Mouse (Mus musculus) G1E (cell line): ENCODE results near the gene Dpp9. TPM values are rescaled to one million over a fixed set of nuclear protein-coding genes. Genes with fewer than 3 reads are reported as not detected.
"Not testable (repeated sequence)": the region's sequence is repeated elsewhere in the genome, so short reads cannot be mapped to it uniquely, and the experiment has no call there.

Experiments used
- ATAC-seq: 2 replicates; pipeline ENCODE4 v1.8.0; 2016; ENCODE audit warnings: mild to moderate bottlenecking; ENCODE audit not compliant: insufficient number of reproducible peaks, poor library complexity, low FRiP score, severe bottlenecking; ENCODE audit errors: extremely low read depth
- DNase-seq: peaks from one replicate; pipeline ENCODE4 v3.0.0; 2012; ENCODE audit warnings: low spot score
- H3K27me3 ChIP-seq: 2 replicates; pipeline ENCODE4 v1.6.1; 2012; ENCODE audit warnings: mild to moderate bottlenecking, low read length, inconsistent platforms; ENCODE audit not compliant: insufficient read depth
- H3K36me3 ChIP-seq: replicated peaks from 2 replicates; pipeline ENCODE3; 2012; ENCODE audit warnings: mild to moderate bottlenecking, inconsistent platforms
- H3K4me1 ChIP-seq: 2 replicates; pipeline ENCODE4 v1.6.1; 2012; ENCODE audit warnings: low read depth, low read length, inconsistent platforms, mixed read lengths; ENCODE audit not compliant: insufficient read depth
- H3K4me3 ChIP-seq: 2 replicates; pipeline ENCODE4 v1.5.1; 2012; ENCODE audit warnings: low read depth, mild to moderate bottlenecking, inconsistent platforms, low read length, moderate library complexity, mixed read lengths
- H3K9me3 ChIP-seq: replicated peaks from 2 replicates; pipeline ENCODE4 v1.6.1; 2012; ENCODE audit warnings: inconsistent platforms
- CTCF ChIP-seq: IDR thresholded peaks from 2 replicates; pipeline ENCODE4 v1.5.1; 2012; ENCODE audit warnings: low read depth, low read length, inconsistent platforms, mixed read lengths
- GATA1 ChIP-seq: IDR thresholded peaks from 2 replicates; pipeline ENCODE4 v1.6.1; 2012; ENCODE audit warnings: borderline replicate concordance, low read length, inconsistent platforms, mixed read lengths
- GATA2 ChIP-seq: IDR thresholded peaks from 2 replicates; pipeline ENCODE4 v1.6.1; 2012; ENCODE audit warnings: low read depth, low read length, inconsistent platforms, borderline replicate concordance
- POLR2AphosphoS5 ChIP-seq: IDR thresholded peaks from 2 replicates; pipeline ENCODE4 v1.6.1; 2012; ENCODE audit warnings: low read depth, low read length, inconsistent platforms; ENCODE audit not compliant: insufficient replicate concordance
- TAL1 ChIP-seq: conservative IDR thresholded peaks from 2 replicates; pipeline ENCODE4 v1.6.1; 2012; ENCODE audit warnings: low read depth, low read length, inconsistent platforms, mixed read lengths
- polyA plus RNA-seq: library from polyadenylated mRNA; stranded (reverse); fragments of >175 nt; gene quantifications from 2 replicates; pipeline ENCODE4 v1.2.3, GENCODE M21; 2012
- total RNA-seq, 2 experiments: library from RNA; stranded (forward) in 1 of 2; stranded (reverse) in 1 of 2; fragments of 200-1000 nt in 1 of 2; fragments of >200 nt in 1 of 2; fragmentation: Nextera tagmentation in 1 of 2; gene quantifications; 2 replicates each; pipeline ENCODE4 v1.2.3; 2014 to 2017

Gene Dpp9
- total and polyA plus RNA-seq, 3 experiments, result 14.4 to 62.4 (median 22.4) TPM

DNA sequence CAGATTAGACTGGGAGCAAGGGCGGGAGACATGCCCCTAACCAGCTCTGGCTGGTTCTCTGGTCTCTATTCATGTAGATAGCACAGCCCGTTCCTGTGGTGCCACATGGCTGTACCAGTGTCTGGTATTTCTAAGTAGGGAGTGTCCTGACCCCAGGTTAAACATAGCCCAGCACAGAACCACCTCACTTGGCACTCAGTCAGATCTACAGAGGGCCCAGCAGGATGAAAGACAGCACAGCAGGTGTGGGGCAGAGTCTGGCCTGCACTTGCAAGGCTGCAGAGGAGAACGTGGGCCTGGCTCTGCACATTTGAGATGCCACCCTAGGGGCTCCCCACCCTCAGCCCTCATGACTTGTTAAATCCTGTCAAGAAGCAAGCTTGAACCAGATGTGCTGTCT is 42.5 kb upstream of the Dpp9 start:
- no peaks in the 10 kb centered on the region for H3K9me3 ChIP-seq
- no peak for DNase-seq
- H3K36me3 ChIP-seq, result peaks cover 80% of the 10 kb centered on the region
- TF ChIP-seq CTCF (no peak), POLR2AphosphoS5 (no peak)
- no peaks in the 10 kb centered on the region for H3K27me3 ChIP-seq
- peaks cover 78% of the 10 kb centered on the region for H3K4me1 ChIP-seq
- H3K4me3 ChIP-seq, result peak overlapping the region; percentile 5; the same call in 1 of the 2 replicates
- no peak for ATAC-seq

DNA sequence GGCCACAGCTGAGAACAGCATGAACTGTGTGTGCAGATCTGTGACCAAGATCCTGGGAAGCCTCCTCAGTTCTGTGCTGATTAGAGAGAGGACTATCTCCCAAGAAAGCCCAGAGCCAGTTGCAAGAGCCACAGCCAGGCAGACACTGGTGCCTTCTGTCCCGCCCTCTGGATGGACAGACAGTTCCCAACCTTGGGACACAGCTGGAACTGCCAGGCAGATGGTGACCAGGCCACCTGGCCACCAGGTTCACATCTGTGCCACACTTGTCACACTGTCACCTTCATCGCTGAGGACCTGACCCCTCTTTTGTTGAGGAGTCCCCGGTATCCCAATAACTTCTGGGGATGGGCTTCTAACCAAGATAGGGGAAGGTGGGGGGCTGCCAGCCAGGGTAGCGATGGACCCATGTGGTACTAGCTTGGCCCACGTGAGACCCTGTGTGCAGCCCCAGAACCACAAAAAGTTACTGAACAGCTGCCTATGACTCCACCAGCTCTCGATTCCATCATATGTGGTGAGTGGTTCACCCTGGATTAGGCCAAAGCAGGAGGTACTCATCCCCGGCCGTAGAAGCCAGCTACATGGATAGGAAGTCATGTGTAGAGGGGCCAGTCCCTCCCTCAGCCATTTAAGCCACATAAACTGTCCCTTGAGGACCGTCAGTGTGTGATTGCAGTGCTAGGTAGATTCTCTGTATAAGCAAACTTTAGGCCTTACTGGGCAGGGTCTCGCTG is 40.8 kb upstream of the Dpp9 start:
- no peak for ATAC-seq
- Histone ChIP-seq H3K36me3 (peaks cover 65% of the 10 kb centered on the region), H3K27me3 (peaks cover 3% of the 10 kb centered on the region; the same call in 1 of the 2 replicates), H3K9me3 (no peaks in the 10 kb centered on the region), H3K4me1 (peaks cover 75% of the 10 kb centered on the region), H3K4me3 (peak overlapping the region; percentile 82; the same call in 1 of the 2 replicates)
- no peak for DNase-seq
- TF ChIP-seq CTCF (no peak), GATA2 (no peak), TAL1 (no peak), POLR2AphosphoS5 (no peak), GATA1 (no peak)

DNA sequence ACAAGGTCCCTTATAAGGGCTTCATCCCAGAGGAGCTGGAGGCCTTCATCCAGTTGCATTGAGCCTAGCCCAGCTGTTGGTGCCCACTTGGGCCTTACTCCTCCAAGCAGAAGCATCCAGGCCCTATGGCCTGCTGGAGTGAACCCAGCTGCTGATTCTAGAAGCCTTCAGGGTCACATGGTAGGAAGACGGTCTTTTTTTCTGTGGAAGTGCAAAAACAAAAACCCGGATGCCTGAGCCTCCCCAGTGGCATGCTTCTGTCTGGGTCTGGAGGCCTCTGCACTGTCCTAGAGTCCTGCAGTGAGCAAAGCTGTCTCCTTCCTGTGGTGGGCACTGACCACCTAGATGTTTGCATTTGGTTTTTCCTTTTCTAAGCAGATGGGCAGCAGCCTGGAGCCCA is 40.1 kb upstream of the Dpp9 start:
- peaks cover 60% of the 10 kb centered on the region for H3K36me3 ChIP-seq
- not testable (repeated sequence) for H3K9me3 ChIP-seq, DNase-seq, H3K27me3 ChIP-seq, ATAC-seq
- peak overlapping the region; percentile 82; the same call in 1 of the 2 replicates for H3K4me3 ChIP-seq
- peaks cover 70% of the 10 kb centered on the region for H3K4me1 ChIP-seq

DNA sequence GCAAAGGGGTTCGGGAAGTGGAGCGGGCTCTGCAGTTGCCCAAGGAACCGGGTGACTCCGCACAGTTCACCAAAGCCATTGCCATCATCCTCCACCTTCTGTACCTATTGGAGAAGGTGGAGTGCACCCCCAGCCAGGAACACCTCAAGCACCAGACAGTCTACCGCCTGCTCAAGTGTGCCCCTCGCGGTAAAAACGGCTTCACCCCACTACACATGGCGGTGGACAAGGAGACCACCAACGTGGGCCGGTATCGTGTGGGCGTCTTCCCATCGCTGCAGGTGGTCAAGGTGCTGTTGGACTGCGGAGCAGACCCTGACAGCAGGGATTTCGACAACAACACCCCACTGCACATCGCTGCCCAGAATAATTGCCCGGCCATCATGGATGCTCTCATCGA is 39.6 kb upstream of the Dpp9 start:
- ATAC-seq, DNase-seq, H3K9me3 ChIP-seq, H3K27me3 ChIP-seq: not testable (repeated sequence)
- Histone ChIP-seq H3K36me3 (peaks cover 58% of the 10 kb centered on the region), H3K4me1 (peaks cover 69% of the 10 kb centered on the region), H3K4me3 (peak overlapping the region; percentile 82; the same call in 1 of the 2 replicates)

DNA sequence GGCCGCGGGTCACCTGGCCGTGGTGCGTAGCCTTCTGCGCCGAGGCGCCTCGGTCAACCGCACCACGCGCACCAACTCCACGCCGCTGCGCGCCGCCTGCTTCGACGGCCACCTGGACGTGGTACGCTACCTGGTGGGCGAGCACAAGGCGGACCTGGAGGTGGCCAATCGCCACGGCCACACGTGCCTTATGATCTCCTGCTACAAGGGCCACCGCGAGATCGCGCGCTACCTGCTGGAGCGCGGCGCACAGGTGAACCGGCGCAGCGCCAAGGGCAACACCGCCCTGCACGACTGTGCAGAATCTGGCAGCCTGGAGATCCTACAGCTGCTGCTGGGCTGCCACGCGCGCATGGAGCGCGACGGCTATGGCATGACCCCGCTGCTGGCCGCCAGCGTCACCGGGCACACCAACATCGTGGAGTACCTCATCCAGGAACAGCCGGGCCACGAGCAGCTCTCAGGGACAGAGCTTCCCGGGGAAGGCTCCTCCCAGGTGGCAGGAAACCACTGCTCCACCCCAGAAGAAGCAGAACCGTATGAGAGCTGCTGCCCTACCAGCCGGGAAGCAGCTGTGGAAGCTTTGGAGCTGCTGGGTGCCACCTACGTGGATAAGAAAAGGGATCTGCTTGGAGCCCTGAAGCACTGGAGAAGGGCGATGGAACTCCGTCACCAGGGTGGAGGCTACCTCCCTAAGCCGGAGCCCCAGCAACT is 38.6 kb upstream of the Dpp9 start:
- peak overlapping the region; percentile 82 for H3K4me3 ChIP-seq
- no peak for DNase-seq
- H3K27me3 ChIP-seq, result peaks cover 6% of the 10 kb centered on the region
- TF ChIP-seq TAL1 (no peak), CTCF (no peak), GATA2 (no peak), GATA1 (no peak), POLR2AphosphoS5 (no peak)
- peaks cover 60% of the 10 kb centered on the region for H3K4me1 ChIP-seq
- H3K9me3 ChIP-seq, result no peaks in the 10 kb centered on the region
- no peak for ATAC-seq
- peaks cover 49% of the 10 kb centered on the region for H3K36me3 ChIP-seq

DNA sequence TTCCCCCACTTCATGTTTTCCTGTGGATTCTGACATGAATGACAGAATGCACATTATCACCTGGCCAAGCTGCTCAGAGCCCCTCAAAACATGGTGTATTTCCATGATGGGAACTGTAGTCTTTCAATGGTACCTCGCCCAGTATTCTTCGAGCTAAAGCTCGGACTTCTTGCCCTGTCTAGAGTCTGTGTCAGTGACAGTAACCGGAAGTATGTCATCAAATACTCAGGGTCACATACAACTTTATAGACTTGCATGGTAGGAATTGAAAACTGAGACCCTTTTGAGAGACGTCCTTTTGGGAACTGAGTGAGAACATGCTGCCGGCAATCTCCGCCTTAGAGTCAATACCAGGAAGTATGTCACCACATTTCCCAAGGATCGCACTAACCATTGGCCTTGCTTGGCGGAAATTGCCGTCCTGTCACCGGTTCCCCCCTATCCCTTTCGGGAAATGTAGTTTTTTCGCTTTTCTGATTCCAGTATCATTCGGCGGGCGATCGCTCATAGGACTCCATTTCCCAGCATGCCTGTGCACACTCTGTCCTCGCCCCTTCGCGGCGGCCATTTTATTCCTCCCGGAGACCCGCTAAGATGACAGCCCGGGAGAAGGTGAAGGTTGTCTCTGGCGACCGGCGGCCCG is 37.7 kb upstream of the Dpp9 start, which contains the start of gene Fem1a:
Fem1a (plus strand) TSS at position 572 of the 643 bp plus-strand sequence.
- Histone ChIP-seq H3K4me1 (peaks cover 53% of the 10 kb centered on the region), H3K27me3 (peaks cover 6% of the 10 kb centered on the region), H3K9me3 (no peaks in the 10 kb centered on the region), H3K36me3 (peaks cover 39% of the 10 kb centered on the region), H3K4me3 (peak within 1 kb of the TSS; percentile 82)
- no peak for TF ChIP-seq CTCF
- TF ChIP-seq POLR2AphosphoS5, result no peak
- TF ChIP-seq GATA2, result no peak
- no peak for TF ChIP-seq GATA1
- ATAC-seq (peak; percentile 75), DNase-seq (peak; percentile 79)
